Mouse (Mus musculus): Measurements from ENCODE around the gene Rgs16. TPM values are rescaled to one million over a fixed set of nuclear protein-coding genes. Genes with fewer than 3 reads are reported as not detected.

The Rgs16 gene
- polyA plus RNA-seq, 1 experiment: 3.1 TPM

GRCm38 (mm10) chr1:153697581-153698251 is 42.4 kb upstream of the Rgs16 start:
- H3K27me3 ChIP-seq (ENCODE audit: control insufficient read depth, insufficient read depth, low read length): no peaks in the 10 kb centered on the region
- TF ChIP-seq CTCF (IDR thresholded peaks at IDR 0.05; ENCODE audit: borderline replicate concordance, control insufficient read depth, extremely low read depth, insufficient read depth, low read length, poor library complexity): no peak
- no peak for TF ChIP-seq POLR2A (IDR thresholded peaks at IDR 0.05; ENCODE audit: control insufficient read depth, extremely low read depth, insufficient read depth, low read length, poor library complexity)
- 93% methylated on average over 16 of the region's 16 CpGs for WGBS

GRCm38 (mm10) chr1:153698311-153699084 is 41.7 kb upstream of the Rgs16 start:
- Histone ChIP-seq H3K36me3 (ENCODE audit: control insufficient read depth, insufficient read depth, low read length) (no peaks in the 10 kb centered on the region), H3K4me1 (replicated peaks; ENCODE audit: control insufficient read depth, insufficient read depth, low read length) (peaks cover 7% of the 10 kb centered on the region; the same call in 1 of the 2 replicates), H3K27me3 (ENCODE audit: control insufficient read depth, insufficient read depth, low read length) (no peaks in the 10 kb centered on the region), H3K27ac (ENCODE audit: control insufficient read depth, insufficient read depth, low read length) (no peak overlapping the region), H3K4me3 (ENCODE audit: control insufficient read depth, insufficient read depth, low read length) (no peak overlapping the region)
- 87% methylated on average over 7 of the region's 7 CpGs for WGBS
- no peak for TF ChIP-seq POLR2A (IDR thresholded peaks at IDR 0.05; ENCODE audit: control insufficient read depth, extremely low read depth, insufficient read depth, low read length, poor library complexity)
- no peak for TF ChIP-seq CTCF (IDR thresholded peaks at IDR 0.05; ENCODE audit: borderline replicate concordance, control insufficient read depth, extremely low read depth, insufficient read depth, low read length, poor library complexity)
- DNase-seq: no peak

More at GRCm38 (mm10) chr1:153697581-153698251, 42.4 kb upstream of the Rgs16 start:
- Histone ChIP-seq H3K27ac (ENCODE audit: control insufficient read depth, insufficient read depth, low read length) (no peak overlapping the region), H3K36me3 (ENCODE audit: control insufficient read depth, insufficient read depth, low read length) (no peaks in the 10 kb centered on the region), H3K4me1 (replicated peaks; ENCODE audit: control insufficient read depth, insufficient read depth, low read length) (peaks cover 3% of the 10 kb centered on the region; the same call in 1 of the 2 replicates), H3K4me3 (ENCODE audit: control insufficient read depth, insufficient read depth, low read length) (no peak overlapping the region)
- DNase-seq: no peak

DNA sequence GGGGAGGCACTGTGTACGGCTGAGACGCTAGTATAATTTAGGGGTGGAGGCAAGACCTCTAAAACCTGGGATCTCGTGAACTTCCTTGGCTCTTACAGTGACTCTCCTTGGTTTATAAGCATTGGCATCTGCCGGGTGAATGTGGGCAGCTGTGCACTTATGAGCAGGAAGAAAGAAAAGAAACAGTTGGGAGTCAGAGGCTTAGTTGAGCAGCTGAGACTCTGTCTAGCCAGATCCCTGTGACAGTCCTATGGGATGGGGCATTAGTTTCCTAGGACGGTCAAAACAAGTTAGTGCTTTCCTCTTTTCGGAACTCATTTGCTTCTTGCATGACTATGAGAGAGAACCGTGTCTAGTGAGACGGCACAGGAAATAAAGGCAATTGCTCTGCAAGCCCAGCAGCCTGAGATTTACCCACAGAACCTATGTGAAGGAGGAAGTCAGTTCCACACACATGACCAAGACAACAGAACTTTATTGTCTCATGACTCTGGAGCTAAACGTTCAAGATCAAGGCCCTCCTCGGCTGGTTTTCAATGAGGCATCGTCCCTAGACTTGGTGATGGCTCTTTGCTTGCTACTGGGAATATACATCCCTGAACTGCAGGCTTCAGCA is 39.6 kb upstream of the Rgs16 start:
- Histone ChIP-seq H3K27me3 (ENCODE audit: control insufficient read depth, insufficient read depth, low read length) (no peaks in the 10 kb centered on the region), H3K4me1 (replicated peaks; ENCODE audit: control insufficient read depth, insufficient read depth, low read length) (peaks cover 8% of the 10 kb centered on the region; the same call in 1 of the 2 replicates), H3K27ac (ENCODE audit: control insufficient read depth, insufficient read depth, low read length) (no peak overlapping the region), H3K36me3 (ENCODE audit: control insufficient read depth, insufficient read depth, low read length) (no peaks in the 10 kb centered on the region), H3K4me3 (ENCODE audit: control insufficient read depth, insufficient read depth, low read length) (no peak overlapping the region)
- WGBS: 34% methylated on average over 11 of the region's 11 CpGs
- TF ChIP-seq CTCF (IDR thresholded peaks at IDR 0.05; ENCODE audit: borderline replicate concordance, control insufficient read depth, extremely low read depth, insufficient read depth, low read length, poor library complexity): no peak
- no peak for TF ChIP-seq POLR2A (IDR thresholded peaks at IDR 0.05; ENCODE audit: control insufficient read depth, extremely low read depth, insufficient read depth, low read length, poor library complexity)
- DNase-seq: peak; percentile 34

DNA sequence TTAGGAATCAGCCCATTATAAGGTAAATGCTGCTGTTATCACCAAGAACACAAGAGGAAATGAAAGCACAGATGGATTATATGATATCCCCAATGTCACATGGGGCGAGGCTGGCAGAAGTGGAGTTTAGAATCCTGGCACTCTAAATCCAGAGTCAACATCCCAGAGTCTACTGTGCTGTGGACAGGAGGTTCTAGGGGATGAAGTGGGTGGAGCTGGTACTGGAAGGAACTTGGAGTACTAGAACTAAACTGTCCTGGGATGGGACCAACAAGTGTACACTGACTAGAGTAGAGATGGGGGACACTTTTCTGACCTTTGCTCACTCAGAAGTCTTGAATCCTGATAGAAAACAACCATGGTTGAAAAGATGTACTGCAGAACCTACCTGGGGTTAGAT is 38.7 kb upstream of the Rgs16 start:
- Histone ChIP-seq H3K27ac (ENCODE audit: control insufficient read depth, insufficient read depth, low read length) (no peak overlapping the region), H3K27me3 (ENCODE audit: control insufficient read depth, insufficient read depth, low read length) (no peaks in the 10 kb centered on the region), H3K4me3 (ENCODE audit: control insufficient read depth, insufficient read depth, low read length) (no peak overlapping the region), H3K4me1 (replicated peaks; ENCODE audit: control insufficient read depth, insufficient read depth, low read length) (peaks cover 8% of the 10 kb centered on the region; the same call in 1 of the 2 replicates), H3K36me3 (ENCODE audit: control insufficient read depth, insufficient read depth, low read length) (no peaks in the 10 kb centered on the region)
- DNase-seq: no peak
- TF ChIP-seq CTCF (IDR thresholded peaks at IDR 0.05; ENCODE audit: borderline replicate concordance, control insufficient read depth, extremely low read depth, insufficient read depth, low read length, poor library complexity) (no peak), POLR2A (IDR thresholded peaks at IDR 0.05; ENCODE audit: control insufficient read depth, extremely low read depth, insufficient read depth, low read length, poor library complexity) (no peak)
- 94% methylated on average over 1 of the region's 1 CpGs for WGBS

DNA sequence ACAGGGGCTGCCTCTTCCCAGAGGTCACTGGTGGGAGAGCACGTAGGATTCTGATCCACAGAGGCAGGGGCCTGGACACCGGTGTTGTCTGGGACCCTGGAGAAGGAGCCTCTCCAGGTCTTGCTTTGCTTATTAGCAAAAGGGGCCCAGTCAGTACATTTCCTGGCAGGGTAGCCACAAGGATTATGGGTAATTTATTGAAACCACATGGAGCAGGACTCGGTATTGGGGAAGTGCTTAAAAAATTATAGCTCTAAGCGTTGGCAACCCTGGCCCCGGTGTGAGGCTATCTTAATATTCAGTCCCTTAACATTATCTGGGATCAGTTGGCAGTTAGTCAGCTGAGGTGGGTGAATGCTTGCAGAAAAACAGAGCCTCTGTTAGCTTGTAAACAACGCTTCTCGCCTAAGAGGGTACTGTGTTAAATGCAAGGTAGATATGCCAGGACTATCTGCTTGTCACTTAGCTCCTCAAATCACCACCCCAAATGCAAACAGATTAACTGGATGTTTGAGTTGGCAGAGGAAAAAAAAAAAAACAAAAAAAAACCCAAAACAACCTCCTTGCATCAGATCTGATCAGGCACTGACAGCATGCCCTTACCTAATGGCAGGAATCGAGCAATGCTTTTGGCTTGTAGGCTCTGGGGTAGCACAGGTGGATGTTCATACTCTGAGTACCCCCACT is 37.8 kb upstream of the Rgs16 start:
- Histone ChIP-seq H3K4me1 (replicated peaks; ENCODE audit: control insufficient read depth, insufficient read depth, low read length) (peaks cover 8% of the 10 kb centered on the region; the same call in 1 of the 2 replicates), H3K36me3 (ENCODE audit: control insufficient read depth, insufficient read depth, low read length) (no peaks in the 10 kb centered on the region), H3K27ac (ENCODE audit: control insufficient read depth, insufficient read depth, low read length) (no peak overlapping the region), H3K4me3 (ENCODE audit: control insufficient read depth, insufficient read depth, low read length) (no peak overlapping the region), H3K27me3 (ENCODE audit: control insufficient read depth, insufficient read depth, low read length) (no peaks in the 10 kb centered on the region)
- 85% methylated on average over 8 of the region's 8 CpGs for WGBS
- no peak for TF ChIP-seq POLR2A (IDR thresholded peaks at IDR 0.05; ENCODE audit: control insufficient read depth, extremely low read depth, insufficient read depth, low read length, poor library complexity)
- no peak for TF ChIP-seq CTCF (IDR thresholded peaks at IDR 0.05; ENCODE audit: borderline replicate concordance, control insufficient read depth, extremely low read depth, insufficient read depth, low read length, poor library complexity)
- DNase-seq: no peak
